Mouse (Mus musculus): ENCODE measurements at regions not wholly inside any gene's neighbourhood (a gene's known extent, or its start where the extent isn't known, plus 50 kb on each side); places are given as distances from the start of the nearest gene placed in this dataset.

DNA sequence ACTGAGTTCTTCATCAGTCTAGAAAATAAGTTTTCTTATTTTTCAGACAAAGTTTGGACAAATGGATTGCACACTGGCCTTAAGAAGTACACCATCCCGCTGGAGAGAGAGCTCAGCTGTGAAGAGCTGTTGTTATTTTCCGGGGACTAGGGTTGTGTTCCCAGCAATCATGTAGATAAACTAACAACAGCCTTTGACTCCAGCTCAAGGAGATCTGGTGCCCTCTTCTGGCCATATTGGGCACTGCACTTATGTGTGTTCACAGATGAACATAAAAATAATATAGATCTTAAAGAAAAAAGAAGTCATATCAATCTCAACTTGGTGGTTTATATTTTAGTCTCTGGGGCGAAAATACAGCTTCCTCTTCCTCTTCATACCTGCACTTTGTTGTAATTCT, 633.0 kb downstream of the Dok5 start:
- H3K27ac ChIP-seq (ENCODE audit: low read depth, low read length): no peak overlapping the region
- H3K4me1 ChIP-seq (ENCODE audit: control insufficient read depth, insufficient read depth, low read depth, low read length): no peaks in the 10 kb centered on the region
- ATAC-seq: no peak
- H3K4me2 ChIP-seq (ENCODE audit: low read length): no peak overlapping the region
- H3K4me3 ChIP-seq (ENCODE audit: low read length): no peak overlapping the region
- no peak overlapping the region for H3K9ac ChIP-seq (ENCODE audit: low read depth, low read length)
- no peaks in the 10 kb centered on the region for H3K27me3 ChIP-seq (replicated peaks; ENCODE audit: control insufficient read depth, insufficient read depth, low read length)
- H3K36me3 ChIP-seq (ENCODE audit: control insufficient read depth, insufficient read depth, low read length): no peaks in the 10 kb centered on the region
- WGBS: 89% methylated on average over 3 of the region's 3 CpGs
- peaks cover 4% of the 10 kb centered on the region; the same call in 1 of the 2 replicates for H3K9me3 ChIP-seq (ENCODE audit: control insufficient read depth, low read length)

DNA sequence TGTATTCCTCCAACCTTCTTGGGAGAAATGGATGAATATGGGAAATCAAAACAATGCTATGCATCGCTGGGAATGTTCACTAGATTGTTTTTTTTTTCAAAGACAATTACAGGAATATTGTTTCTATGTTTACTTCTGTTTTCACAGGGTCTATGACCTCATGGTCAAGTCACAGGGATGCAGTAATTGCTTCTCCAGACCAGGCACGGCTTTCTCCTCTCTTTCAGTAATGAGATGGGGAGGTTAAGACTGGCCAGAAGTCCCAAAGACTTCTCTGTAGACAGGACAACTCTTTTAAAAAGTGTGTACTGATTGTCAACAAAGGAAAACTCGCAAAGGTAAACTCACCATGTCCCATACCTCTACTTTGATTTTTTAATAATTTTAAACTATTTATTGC, 631.8 kb downstream of the Dok5 start:
- no peaks in the 10 kb centered on the region for H3K27me3 ChIP-seq (replicated peaks; ENCODE audit: control insufficient read depth, insufficient read depth, low read length)
- no peak overlapping the region for H3K27ac ChIP-seq (ENCODE audit: low read depth, low read length)
- no peak overlapping the region for H3K4me2 ChIP-seq (ENCODE audit: low read length)
- H3K9ac ChIP-seq (ENCODE audit: low read depth, low read length): no peak overlapping the region
- H3K4me1 ChIP-seq (ENCODE audit: control insufficient read depth, insufficient read depth, low read depth, low read length): no peaks in the 10 kb centered on the region
- H3K4me3 ChIP-seq (ENCODE audit: low read length): no peak overlapping the region
- no peaks in the 10 kb centered on the region for H3K36me3 ChIP-seq (ENCODE audit: control insufficient read depth, insufficient read depth, low read length)
- no peak for ATAC-seq
- peaks cover 4% of the 10 kb centered on the region; the same call in 1 of the 2 replicates for H3K9me3 ChIP-seq (ENCODE audit: control insufficient read depth, low read length)
- 80% methylated on average over 3 of the region's 3 CpGs for WGBS

DNA sequence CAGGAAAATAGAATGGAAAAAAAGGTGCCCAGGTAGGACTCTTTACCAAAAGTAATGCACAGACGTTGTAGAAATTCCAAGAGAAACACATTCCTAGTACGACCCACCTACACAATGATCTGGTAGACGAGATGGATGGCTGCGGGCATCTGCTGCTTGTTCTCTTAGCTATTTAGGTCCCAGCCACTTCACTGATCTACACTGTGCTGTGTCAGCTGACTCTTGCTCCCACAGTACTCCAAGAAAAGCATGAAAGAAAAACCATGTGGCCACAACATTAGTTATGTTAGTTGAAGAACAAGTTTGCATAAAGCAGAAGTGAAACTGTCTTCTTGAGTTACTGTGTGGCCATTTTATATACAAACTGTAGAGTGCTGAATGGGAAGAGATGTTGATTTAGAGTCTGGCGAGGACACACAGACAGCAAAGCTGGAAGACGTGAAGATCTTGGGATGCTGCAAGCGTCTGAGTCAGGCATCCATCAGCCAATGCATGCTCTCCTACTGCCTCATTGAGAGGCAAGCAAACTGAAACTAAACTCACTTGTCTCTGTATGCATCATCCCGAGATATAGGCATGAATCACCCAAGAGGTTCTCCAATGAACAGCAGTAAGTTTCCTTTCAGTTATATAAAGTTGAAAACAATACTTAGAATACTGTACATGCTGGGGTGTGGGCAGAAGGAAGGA, 626.6 kb downstream of the Dok5 start:
- ATAC-seq: no peak
- H3K9ac ChIP-seq (ENCODE audit: low read depth, low read length): no peak overlapping the region
- H3K27me3 ChIP-seq (replicated peaks; ENCODE audit: control insufficient read depth, insufficient read depth, low read length): no peaks in the 10 kb centered on the region
- H3K4me2 ChIP-seq (ENCODE audit: low read length): no peak overlapping the region
- H3K36me3 ChIP-seq (ENCODE audit: control insufficient read depth, insufficient read depth, low read length): no peaks in the 10 kb centered on the region
- no peaks in the 10 kb centered on the region for H3K9me3 ChIP-seq (ENCODE audit: control insufficient read depth, low read length)
- H3K27ac ChIP-seq (ENCODE audit: low read depth, low read length): no peak overlapping the region
- WGBS: 93% methylated on average over 8 of the region's 8 CpGs
- H3K4me3 ChIP-seq (ENCODE audit: low read length): no peak overlapping the region
- no peaks in the 10 kb centered on the region for H3K4me1 ChIP-seq (ENCODE audit: control insufficient read depth, insufficient read depth, low read depth, low read length)

- Histone ChIP-seq H3K4me3 (ENCODE audit: low read length) (no peak overlapping the region), H3K27ac (ENCODE audit: low read depth, low read length) (no peak overlapping the region), H3K9ac (ENCODE audit: low read depth, low read length) (no peak overlapping the region), H3K4me2 (ENCODE audit: low read length) (no peak overlapping the region), H3K9me3 (ENCODE audit: control insufficient read depth, low read length) (no peaks in the 10 kb centered on the region), H3K4me1 (ENCODE audit: control insufficient read depth, insufficient read depth, low read depth, low read length) (no peaks in the 10 kb centered on the region), H3K27me3 (replicated peaks; ENCODE audit: control insufficient read depth, insufficient read depth, low read length) (no peaks in the 10 kb centered on the region), H3K36me3 (ENCODE audit: control insufficient read depth, insufficient read depth, low read length) (no peaks in the 10 kb centered on the region)
- 83% methylated on average over 2 of the region's 2 CpGs for WGBS
- no peak for ATAC-seq
Observed at GRCm38 (mm10) chr2:171348156-171348555, 616.5 kb downstream of the Dok5 start.

DNA sequence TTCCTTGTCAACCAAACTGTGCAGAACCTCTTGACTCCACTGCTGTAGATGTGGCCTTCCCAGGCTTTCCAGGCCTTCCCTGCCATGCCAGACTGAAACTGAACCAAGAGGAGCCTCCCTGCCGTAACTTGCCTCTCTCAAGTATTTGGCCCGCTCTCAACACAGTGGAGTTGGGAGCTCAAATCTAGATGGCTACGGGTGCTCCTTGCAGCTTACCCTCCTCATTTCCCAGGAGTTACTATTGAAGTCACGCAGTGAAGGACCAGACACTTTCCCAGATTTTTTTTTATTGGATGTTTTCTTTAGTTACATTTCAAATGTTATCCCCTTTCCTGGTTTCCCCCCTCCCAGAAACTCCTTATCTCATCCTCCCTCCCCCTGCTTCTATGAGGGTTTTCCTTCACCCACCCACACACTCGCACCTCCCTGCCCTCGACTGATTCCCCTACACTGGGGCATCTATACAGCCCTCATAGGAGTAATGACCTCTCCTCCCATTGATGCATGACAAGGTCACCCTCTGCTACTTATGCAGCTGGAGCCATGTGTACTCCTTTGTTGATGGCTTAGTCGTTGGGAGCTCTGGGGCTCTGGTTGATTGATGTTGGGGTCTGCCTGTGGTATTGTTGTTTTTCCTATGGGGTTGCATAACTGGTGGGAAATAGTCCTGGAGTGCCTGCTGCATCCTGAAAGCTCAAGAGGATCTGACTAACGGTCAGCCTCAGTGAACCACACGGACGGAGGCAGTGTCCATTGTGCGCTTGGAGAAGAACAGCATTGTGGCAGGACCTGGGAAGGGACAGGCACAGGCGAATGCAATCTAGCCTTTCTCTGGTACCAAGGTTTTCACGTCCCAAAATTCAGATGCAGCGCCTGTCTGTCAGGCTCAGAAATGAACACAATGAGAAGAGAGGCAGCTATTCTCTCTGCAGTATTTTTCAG, 602.5 kb downstream of the Dok5 start:
- no peak overlapping the region for H3K27ac ChIP-seq (ENCODE audit: low read depth, low read length)
- WGBS: 42% methylated on average over 14 of the region's 14 CpGs
- no peak for ATAC-seq

DNA sequence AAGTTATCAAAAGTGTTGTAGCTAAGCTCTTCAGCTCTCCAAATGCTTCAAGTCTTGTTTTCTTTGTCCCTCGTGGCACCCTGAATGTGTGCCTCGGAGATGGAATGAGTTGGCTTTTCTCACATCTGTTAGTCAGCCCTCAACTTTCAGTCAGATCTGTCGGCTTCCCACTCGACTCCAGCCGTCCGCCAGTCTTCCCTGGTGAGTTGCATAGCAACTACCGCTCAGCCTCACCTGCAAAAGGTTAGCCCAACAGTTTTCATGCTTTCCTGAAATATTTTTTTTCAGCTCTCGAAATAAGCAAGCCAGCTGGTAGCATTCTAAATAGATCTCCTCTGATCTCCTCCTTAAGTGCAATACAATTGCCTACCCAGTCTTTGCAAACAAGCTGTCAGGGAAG, 601.2 kb downstream of the Dok5 start:
- Histone ChIP-seq H3K9ac (ENCODE audit: low read depth, low read length) (no peak overlapping the region), H3K27me3 (replicated peaks; ENCODE audit: control insufficient read depth, insufficient read depth, low read length) (no peaks in the 10 kb centered on the region), H3K9me3 (ENCODE audit: control insufficient read depth, low read length) (no peaks in the 10 kb centered on the region; the same call in 1 of the 2 replicates), H3K4me2 (ENCODE audit: low read length) (no peak overlapping the region), H3K27ac (ENCODE audit: low read depth, low read length) (no peak overlapping the region), H3K36me3 (ENCODE audit: control insufficient read depth, insufficient read depth, low read length) (no peaks in the 10 kb centered on the region), H3K4me1 (ENCODE audit: control insufficient read depth, insufficient read depth, low read depth, low read length) (no peaks in the 10 kb centered on the region), H3K4me3 (ENCODE audit: low read length) (no peak overlapping the region)
- no peak for ATAC-seq
- WGBS: 85% methylated on average over 8 of the region's 8 CpGs

More for the DNA sequence above, 602.5 kb downstream of the Dok5 start:
- Histone ChIP-seq H3K4me3 (ENCODE audit: low read length) (no peak overlapping the region), H3K27me3 (replicated peaks; ENCODE audit: control insufficient read depth, insufficient read depth, low read length) (no peaks in the 10 kb centered on the region), H3K4me2 (ENCODE audit: low read length) (no peak overlapping the region), H3K4me1 (ENCODE audit: control insufficient read depth, insufficient read depth, low read depth, low read length) (no peaks in the 10 kb centered on the region), H3K9ac (ENCODE audit: low read depth, low read length) (no peak overlapping the region), H3K9me3 (ENCODE audit: control insufficient read depth, low read length) (no peaks in the 10 kb centered on the region; the same call in 1 of the 2 replicates), H3K36me3 (ENCODE audit: control insufficient read depth, insufficient read depth, low read length) (no peaks in the 10 kb centered on the region)

DNA sequence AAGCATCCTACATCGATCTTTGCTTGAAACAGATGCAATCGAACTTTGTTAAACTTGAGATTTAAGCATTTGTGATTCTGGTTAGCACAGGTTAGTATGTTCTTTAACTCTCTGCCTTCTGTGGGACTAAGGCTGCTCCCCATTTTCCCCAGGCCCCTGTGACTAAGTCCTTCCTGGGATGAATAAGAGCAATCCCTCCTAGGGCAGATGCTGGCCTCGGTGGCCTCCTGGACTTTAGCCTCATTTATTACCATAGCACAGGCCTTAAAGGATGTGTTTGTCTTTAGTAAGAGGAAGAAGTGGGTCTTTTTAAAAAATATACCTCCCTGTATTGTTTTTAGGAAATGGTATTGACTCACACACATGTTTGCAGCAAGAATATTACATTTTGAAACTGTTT, 599.9 kb downstream of the Dok5 start:
- no peak overlapping the region for H3K4me2 ChIP-seq (ENCODE audit: low read length)
- WGBS: 97% methylated on average over 3 of the region's 3 CpGs

GRCm38 (mm10) chr2:171326909-171327308, 595.3 kb downstream of the Dok5 start:
- Histone ChIP-seq H3K36me3 (ENCODE audit: control insufficient read depth, insufficient read depth, low read length) (no peaks in the 10 kb centered on the region), H3K4me1 (ENCODE audit: control insufficient read depth, insufficient read depth, low read depth, low read length) (no peaks in the 10 kb centered on the region), H3K4me2 (ENCODE audit: low read length) (no peak overlapping the region), H3K9me3 (ENCODE audit: control insufficient read depth, low read length) (no peaks in the 10 kb centered on the region), H3K4me3 (ENCODE audit: low read length) (no peak overlapping the region), H3K27ac (ENCODE audit: low read depth, low read length) (no peak overlapping the region), H3K9ac (ENCODE audit: low read depth, low read length) (no peak overlapping the region), H3K27me3 (replicated peaks; ENCODE audit: control insufficient read depth, insufficient read depth, low read length) (no peaks in the 10 kb centered on the region)
- no peak for ATAC-seq
- WGBS: 68% methylated on average over 3 of the region's 3 CpGs

More for the DNA sequence above, 599.9 kb downstream of the Dok5 start:
- H3K4me1 ChIP-seq (ENCODE audit: control insufficient read depth, insufficient read depth, low read depth, low read length): no peaks in the 10 kb centered on the region
- no peak overlapping the region for H3K9ac ChIP-seq (ENCODE audit: low read depth, low read length)
- no peaks in the 10 kb centered on the region for H3K36me3 ChIP-seq (ENCODE audit: control insufficient read depth, insufficient read depth, low read length)
- no peak for ATAC-seq
- no peaks in the 10 kb centered on the region; the same call in 1 of the 2 replicates for H3K9me3 ChIP-seq (ENCODE audit: control insufficient read depth, low read length)
- no peak overlapping the region for H3K27ac ChIP-seq (ENCODE audit: low read depth, low read length)
- no peaks in the 10 kb centered on the region for H3K27me3 ChIP-seq (replicated peaks; ENCODE audit: control insufficient read depth, insufficient read depth, low read length)
- no peak overlapping the region for H3K4me3 ChIP-seq (ENCODE audit: low read length)

DNA sequence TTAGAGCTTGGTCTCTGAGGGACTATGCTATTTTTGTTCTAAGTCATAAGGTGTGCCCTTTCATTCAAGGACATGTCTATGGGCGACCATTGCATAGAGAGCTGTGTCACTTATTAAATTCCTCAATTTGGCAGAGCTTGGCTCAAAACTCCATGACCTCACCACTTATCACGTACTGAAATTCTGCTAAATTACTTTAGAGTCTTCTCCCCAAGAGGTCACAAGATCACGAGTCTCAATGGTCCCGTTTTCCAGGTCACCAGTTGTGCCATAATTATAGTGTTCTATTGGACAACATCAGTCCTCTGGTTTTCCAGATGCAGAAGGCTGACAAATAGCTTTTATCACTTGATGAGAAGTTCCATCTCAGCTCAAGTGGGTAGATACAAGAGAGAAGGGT, 576.9 kb downstream of the Dok5 start:
- WGBS: 78% methylated on average over 4 of the region's 4 CpGs
- Histone ChIP-seq H3K27me3 (replicated peaks; ENCODE audit: control insufficient read depth, insufficient read depth, low read length) (no peaks in the 10 kb centered on the region), H3K4me3 (ENCODE audit: low read length) (no peak overlapping the region), H3K27ac (ENCODE audit: low read depth, low read length) (no peak overlapping the region), H3K36me3 (ENCODE audit: control insufficient read depth, insufficient read depth, low read length) (no peaks in the 10 kb centered on the region), H3K9ac (ENCODE audit: low read depth, low read length) (no peak overlapping the region), H3K4me2 (ENCODE audit: low read length) (no peak overlapping the region), H3K4me1 (ENCODE audit: control insufficient read depth, insufficient read depth, low read depth, low read length) (peaks cover 4% of the 10 kb centered on the region; the same call in 1 of the 2 replicates), H3K9me3 (ENCODE audit: control insufficient read depth, low read length) (no peaks in the 10 kb centered on the region)
- ATAC-seq: no peak
